Mouse (Mus musculus): Measurements from ENCODE around the gene Grip1. TPM values are rescaled to one million over a fixed set of nuclear protein-coding genes. Genes with fewer than 3 reads are reported as not detected.

Grip1 gene
- total RNA-seq, 2 experiments from 2014 or later, result not detected

DNA sequence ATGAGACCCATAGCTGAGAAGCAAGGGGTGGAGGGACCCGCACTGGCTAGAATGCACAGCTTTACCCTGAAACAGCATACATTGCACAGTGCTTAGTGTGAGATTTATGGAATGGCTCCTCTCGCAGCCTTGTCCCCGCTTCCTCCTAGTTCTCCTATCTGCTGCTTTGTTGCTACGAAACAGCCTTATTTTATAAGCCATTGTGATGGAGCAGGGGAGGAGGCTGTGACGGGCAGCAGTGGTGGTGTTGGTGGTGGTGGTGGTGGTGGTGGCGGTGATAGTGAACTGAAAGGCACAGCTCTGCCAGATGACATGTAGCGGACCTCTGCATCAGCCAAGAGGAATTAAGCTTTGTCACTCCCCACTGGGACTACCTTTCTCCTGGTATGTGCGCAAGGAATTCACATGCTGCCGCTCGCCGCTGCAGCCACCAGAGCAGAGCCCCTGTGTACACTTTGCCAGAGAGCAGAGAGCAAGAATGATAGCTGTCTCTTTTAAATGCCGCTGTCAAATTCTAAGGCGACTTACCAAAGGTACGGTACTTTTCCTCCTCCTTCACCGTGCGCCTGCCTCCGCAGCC, 365.6 kb downstream of the Grip1 start:
- intact Hi-C loops (cut with DNase I), result no loop called here
- no peak for DNase-seq

DNA sequence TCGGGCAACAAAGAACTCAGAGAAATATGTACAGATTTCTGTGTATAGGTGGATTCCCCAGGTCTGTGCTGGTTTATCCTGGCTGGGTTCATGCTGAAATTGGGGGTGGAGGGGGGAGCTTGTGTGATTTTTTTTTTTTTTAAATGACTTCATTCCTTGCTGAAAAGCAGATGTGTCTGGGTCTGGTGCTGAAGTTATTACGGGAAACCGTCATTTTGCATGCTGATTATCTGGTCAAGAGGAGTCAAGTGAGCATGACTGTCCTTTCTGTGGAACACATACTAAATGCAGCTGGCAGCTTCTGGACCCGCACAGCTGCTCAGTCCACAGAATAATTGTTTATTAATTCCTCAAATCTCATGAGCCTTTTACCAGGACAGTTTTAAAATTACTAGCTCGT, 366.1 kb downstream of the Grip1 start:
- DNase-seq, result no peak
- intact Hi-C loops (cut with DNase I), result no loop called here

DNA sequence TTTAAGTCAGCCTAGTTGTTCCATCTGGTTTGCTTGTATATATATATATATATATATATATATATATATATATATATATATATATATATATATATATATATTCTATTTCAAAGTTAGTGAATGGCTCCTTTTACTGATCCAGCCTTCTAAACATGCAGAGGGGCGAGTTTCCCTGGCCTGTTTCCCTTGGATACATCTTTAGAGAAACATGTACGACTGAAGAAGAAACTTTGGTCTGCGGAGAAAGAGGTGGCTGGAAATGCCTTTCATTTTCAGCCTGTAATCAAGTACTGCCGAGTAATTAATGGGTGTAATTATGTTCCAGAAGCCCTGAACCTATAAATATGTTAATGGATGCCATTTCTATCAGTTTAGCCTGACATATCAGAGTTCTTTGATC, 366.8 kb downstream of the Grip1 start:
- intact Hi-C loops (cut with DNase I), result no loop called here
- DNase-seq, result no peak

DNA sequence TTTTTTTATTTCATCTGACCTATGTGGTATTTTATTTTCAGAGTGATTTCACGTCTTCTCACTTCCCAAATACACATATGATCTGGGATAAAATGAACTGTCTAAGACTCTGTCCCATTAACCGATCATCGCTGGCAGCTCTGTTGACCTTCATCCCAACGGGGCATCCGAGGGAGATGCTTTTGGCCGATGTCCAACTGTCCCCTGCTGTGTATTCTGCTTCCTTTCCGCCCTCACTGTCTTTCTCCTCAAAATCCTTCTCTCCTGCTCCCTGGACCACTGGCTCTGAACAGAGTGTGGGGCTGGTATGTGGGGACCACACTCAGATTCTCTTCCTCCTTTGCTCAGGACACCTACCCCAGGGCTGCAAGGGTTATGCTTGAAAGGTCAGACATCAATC, 370.1 kb downstream of the Grip1 start:
- DNase-seq, result no peak
- intact Hi-C loops (cut with DNase I), result no loop called here

DNA sequence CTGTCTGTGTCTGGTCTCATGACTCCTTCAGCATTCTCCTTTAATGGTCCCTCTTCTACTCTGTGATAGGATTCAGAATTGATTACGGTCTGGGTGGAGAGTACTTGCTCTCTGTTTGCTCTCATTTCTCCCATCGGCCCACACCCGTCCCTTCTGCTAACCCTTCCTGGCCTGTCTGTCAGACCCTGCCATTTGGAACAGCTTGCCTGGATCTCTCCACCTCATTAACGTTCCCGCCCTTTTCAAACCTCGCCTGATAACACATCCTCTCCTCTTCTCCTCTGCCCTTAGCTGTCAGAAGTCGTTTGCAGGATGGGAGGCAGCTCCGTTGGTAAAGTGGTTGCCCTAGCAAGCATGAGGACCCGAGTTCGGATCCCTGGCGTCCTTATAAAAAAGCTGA, 370.9 kb downstream of the Grip1 start:
- DNase-seq, result no peak
- intact Hi-C loops (cut with DNase I), result no loop called here

DNA sequence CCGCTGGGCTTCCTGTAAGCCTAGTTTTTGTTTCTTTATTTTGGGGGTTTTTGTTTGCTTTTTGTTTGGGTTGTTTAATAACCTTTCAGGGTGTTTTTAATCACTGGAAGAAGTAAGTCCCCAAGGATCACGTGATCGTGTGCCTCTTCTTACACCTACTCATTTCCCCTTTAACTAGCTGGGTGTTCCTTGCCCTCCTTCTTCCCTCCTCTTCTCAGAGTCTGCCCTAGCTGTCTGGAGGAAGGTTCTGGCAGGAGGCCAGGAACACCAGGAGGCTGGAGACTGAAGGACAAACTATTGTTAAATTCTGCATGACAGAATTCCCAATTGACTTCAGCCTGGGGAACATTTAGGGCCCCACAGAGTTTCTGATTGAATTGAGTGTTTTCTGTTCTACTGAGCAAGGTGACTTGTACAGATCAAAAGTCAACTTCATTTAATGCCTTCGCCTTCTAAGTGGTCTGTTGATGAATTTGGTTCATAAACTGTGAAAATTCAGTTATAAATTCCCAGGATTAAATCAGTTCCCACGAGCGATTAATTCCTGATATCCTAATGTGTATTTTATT, 376.8 kb downstream of the Grip1 start:
- DNase-seq, result no peak

DNA sequence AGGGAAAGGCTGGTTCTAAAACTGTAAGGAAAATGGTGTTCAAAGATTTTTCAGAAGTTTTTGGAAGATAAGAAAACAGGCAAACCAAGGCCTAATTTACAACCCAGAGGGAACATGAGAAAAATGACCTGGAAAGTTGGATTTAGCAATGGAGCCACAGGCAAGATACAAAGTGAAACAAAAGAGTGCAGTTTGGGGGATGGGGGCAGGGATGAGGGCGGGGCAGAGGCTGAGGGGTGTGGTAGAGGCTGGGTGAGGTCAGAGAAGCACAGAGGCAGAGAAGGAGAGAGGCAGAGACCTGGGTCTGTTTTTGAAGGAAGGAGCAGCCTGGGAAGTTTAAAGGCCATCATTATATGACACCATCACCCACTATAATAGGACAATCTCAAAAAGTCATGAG, 377.5 kb downstream of the Grip1 start:
- DNase-seq, result no peak
- intact Hi-C loops (cut with DNase I), result no loop called here

More for the DNA sequence above, 376.8 kb downstream of the Grip1 start:
- intact Hi-C loops (cut with DNase I), result no loop called here

DNA sequence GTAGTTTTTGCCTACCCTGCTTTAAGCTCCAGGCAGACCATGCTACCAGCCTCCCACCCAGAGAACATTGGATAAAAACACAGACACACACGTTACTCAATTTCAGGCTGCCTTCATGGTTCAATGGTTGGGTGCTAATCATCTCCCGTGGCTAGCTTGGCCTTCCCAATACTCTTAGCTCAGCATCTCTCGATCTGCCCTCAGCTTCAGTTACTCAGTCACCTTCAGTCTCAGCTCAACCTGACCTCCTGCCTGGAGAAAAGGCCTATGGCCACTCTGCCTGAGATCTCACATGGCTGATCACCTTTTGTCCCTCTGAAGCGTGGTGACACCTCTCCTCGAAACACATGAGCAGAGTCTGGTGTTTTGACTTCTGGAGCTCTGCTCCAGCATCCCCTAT, 379.7 kb downstream of the Grip1 start:
- DNase-seq, result no peak
- intact Hi-C loops (cut with DNase I), result no loop called here

DNA sequence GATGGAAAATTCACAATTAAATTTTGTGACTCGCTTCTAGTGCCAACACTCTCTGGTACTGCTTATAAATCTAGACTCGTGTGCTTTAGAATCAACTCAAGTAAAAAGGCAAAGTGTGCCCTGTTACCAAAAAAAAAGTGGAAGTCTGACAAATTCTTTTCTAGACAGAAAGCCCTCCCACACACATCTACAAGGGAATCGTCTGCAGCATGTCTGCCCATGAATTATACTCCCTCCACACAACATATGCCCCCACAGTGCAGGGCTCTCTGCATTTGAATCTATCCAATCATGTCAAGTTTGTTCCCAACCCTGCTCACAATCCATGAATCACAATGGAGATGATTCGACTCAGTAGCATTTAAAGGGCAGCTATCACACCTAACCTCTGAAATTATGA, 380.5 kb downstream of the Grip1 start:
- intact Hi-C loops (cut with DNase I), result no loop called here
- DNase-seq, result no peak

DNA sequence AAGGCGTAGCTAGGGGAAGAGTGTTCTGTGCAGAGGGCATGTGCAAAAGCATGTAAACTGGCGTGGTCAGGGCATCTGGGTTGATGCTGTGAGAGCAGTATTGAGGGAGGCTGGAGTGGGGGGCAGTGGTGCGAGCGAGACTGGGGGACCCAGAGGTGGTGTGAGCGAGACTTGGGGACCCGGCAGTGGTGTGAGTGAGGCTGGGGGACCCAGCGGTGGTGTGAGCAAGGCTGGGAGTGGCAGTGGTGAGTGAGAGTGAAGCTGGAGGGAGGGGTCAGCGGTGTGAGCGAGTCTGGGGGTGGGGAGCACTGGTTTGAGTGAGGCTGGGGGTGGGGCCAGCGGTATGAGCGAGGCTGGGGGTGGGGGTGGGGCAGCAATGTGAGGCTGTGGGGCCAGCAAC, 386.0 kb downstream of the Grip1 start:
- intact Hi-C loops (cut with DNase I), result no loop called here
- no peak for DNase-seq

DNA sequence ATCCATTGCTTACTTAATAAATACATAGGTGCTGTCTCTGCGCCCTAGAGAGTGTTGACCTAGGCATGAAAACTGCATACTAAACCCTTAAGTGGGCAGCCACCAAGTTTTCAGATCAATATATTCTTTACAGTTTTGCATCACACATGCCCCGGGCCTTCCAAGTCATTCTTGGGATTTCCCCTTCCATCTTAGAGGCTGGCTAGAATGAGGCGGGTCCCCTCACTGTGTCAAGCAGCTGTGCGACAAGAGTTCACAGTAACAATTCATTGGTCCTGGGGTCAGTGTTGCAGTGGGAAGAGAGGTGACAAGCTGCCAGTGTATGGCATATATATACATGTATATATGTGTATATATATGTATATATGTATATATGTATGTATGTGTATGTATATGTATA, 388.4 kb downstream of the Grip1 start:
- intact Hi-C loops (cut with DNase I), result no loop called here
- no peak for DNase-seq

DNA sequence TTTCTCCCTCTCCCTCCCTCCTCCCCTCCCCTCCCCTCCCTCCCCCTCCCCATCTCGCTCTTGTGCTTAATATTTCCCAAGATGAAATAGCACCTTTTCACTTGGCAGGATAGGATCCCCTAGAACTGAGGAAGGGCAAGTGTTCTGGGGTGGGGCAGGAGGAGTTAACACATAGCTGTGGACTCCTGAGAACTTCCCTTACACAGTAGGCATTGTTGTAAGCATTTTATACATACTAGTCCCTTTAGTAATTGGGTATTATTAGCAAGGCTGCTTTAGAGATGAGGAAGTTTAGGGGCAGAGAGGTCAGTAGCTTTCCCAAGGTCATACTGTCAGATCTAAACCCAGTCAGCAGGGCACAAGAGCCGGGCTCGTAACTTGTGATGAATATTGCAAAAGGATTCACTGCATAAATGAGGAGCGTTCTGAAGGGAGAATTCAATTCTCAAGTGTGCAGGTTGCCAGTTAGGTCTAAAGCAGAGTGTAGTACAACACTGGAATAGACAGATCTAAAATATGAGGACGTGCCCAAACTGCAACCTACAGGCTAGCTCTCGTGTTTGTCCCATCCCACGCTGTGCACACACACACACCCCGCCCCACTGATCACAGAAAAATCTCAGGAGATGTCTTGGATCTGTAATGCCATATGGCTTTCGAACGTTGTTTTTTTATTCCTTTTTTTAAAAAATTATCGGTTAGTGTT, 392.2 kb downstream of the Grip1 start:
- no peak for DNase-seq
- intact Hi-C loops (cut with DNase I), result no loop called here

DNA sequence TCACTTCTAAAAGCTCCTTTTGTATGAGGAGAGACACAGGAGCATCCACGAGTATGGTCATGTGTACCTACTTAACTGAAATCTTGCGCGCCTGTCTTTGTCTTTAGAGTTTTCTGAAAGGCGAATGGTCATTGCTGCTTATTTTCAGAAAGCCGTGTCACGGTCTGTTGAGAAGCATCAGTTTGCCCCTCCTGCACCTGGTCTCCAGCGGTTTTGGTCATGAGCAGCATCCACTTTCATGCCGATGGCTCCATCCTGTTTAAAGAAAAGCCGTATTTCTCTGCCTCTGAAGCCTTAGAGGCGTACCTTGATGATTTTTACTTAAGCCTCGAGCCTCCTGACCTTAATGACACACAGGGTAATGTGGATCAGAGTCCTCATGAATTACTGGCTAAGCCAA, 398.0 kb downstream of the Grip1 start:
- DNase-seq, result no peak
- intact Hi-C loops (cut with DNase I), result no loop called here

DNA sequence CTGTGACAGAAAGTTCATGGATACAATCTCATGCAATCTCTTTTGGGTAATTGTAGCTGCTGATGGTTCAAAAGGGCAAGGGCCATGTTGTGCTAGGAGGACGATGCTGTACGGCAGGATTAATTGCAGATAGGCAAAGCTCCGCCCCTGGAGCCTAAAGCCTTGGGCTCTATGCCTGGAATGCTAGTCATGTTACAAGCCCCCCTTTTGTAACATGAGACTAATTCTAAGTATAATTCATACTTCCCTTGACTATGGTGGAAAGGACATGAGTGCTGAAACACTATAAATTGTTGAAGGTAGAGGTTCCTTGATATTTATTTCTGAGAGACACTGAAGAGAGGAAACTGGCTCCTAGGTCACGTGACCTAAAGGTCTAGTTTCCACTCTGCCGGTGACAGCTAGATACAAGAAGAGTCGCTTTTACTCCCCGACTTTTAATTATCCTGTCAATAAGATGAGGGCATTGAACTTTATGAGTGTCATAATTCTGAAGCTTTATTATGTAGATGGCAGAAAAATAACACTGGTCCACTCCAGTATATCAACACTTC, 399.0 kb downstream of the Grip1 start:
- intact Hi-C loops (cut with DNase I), result no loop called here
- no peak for DNase-seq

DNA sequence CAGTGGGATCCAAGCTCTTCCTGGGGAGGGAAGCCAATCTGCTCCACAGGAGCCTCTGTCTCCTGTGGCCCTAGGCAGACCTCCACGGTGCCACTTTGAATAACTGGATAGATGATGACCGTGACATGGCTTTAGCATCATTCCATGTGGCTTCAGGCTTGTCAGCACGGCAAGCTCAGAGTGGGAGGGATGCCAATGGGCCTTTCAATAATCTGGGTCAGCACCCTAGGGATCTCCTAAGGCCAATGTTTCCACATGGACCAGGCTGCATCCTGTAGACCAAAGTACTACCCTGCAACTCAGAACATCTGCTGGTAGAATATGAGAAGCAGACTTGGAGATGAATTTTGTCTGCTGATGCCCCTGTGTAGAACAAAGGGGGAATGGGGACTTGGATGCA, 414.1 kb downstream of the Grip1 start:
- intact Hi-C loops (cut with DNase I), result no loop called here
- DNase-seq, result peak; percentile 15 to 34

DNA sequence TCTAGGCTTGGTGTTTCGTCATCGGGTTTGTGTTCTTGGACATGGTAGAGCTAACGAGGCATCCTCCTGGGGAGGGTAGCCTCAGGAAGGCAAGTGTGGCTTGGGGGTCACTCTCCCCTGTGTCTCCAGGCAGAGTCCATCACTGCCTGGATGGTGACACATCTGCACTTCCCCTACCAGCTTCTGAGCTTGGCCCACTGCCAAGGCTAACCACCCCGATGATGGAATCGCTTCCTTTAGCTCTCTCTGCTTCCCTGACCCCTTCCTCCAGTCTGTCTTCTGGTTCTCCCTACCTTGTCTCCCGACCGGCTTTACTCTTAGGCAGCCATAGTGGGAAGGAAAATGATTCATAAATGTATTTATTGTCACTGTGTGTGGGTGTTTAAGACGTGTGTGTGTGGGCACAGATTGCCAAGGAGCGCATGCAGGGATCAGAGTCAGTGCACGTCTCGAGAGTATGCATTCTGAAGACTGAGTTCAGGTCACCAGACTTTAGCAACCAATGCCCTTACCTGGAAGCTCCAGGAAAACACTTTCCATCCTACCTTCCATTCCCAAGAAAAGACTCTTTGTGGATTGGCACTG, 415.5 kb downstream of the Grip1 start:
- no peak for DNase-seq
- intact Hi-C loops (cut with DNase I), result no loop called here

DNA sequence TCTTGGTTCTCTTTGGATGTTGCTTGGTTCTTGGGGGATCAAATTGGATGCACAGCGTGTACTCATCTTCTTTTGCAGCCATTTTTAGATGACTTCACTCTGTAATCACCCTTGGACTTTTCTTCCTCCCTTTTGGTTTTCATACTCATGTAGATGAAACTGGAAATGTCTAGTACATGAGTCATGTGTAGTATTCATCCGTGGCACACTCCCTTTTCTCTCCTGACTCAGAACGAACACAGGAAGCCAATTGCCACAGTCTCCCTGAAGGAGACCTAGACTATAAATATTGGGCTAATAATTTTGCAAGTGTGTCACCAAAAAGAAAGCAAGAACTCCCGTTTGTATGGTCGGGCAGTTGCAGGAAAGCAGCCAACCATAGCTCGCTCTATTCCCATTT, 423.1 kb downstream of the Grip1 start:
- intact Hi-C loops (cut with DNase I), result no loop called here
- DNase-seq, result no peak

DNA sequence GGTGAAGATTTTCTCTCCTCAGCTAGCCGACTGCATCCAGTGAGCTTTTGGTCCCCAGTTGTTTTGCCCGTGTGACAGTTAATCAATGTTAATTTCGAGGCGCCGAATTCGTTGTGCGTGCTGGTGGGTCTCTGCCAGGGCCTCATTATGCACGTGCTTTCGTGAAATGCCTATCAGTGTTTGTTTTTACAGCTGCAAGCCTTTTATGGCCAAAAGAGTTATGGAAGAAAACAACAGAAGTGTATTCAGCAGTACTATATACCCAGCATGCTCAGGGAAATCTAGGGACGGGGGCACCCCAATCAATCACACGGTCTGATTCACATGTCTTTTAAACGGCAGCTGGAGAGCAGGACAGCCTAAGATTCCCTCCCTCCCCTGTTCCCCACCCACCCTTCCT, 424.7 kb downstream of the Grip1 start:
- intact Hi-C loops (cut with DNase I), result no loop called here

DNA sequence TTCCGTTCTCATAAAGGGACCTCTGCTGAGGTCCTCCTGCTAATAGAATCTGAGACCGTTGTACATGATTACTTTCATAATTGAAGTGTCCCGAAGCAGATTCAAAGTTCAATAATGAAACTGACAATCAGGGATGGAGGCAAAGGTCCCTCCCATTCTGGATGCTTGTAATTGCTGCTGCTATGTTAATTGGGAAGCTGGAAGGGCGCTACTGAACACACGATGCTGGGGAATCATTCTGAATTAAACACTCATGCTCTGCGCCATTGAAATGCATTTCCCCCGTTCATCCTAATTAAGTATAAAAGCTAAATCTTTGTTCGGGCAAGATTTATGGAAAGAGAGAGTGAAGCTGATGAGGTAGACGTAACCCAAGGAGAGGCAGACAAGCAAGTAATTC, 431.0 kb downstream of the Grip1 start:
- DNase-seq, result no peak
- intact Hi-C loops (cut with DNase I), result no loop called here

More for the DNA sequence above, 424.7 kb downstream of the Grip1 start:
- no peak for DNase-seq

DNA sequence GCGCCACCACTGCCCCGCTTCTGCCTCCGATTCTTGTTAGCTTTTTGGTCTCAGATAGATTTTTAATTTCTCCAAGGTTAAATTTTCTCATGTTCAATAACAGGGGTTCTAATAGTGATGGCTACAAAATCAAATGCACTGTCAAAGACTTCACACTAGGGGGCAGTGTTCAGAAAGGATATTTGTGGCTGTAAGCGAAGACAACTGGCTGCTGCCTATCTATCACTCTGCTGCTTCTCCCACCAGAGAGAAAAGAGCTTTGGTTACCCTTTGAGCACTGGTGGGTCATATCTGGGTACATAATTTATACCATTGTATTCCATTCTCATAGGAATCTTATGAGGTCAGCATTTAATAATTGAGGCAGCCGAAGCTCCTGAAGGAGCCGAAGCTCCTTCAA, 431.9 kb downstream of the Grip1 start:
- intact Hi-C loops (cut with DNase I), result no loop called here
- DNase-seq, result no peak

DNA sequence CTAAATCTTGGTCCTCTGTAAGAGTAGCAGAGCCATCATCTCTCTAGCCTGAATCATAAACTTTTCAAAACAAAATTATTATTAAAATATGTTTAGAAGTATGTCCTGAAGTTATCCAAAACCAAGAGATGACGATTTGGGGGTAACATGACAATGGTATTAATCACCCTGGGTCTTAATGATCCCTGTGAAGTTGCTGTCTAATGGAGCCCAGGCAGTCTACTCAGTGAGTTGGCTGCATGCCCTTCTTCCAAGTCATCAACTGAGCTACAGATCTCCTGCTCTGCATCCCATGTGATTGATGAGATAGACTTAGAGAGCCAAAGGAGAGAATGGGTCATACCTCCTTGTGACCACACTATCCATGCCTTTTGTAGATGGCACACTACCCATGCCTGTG, 433.1 kb downstream of the Grip1 start:
- DNase-seq, result no peak
- intact Hi-C loops (cut with DNase I), result loop anchor here (2.0 kb wide), 1 partner anchor 238 kb away; no protein-coding TSS in a partner anchor

DNA sequence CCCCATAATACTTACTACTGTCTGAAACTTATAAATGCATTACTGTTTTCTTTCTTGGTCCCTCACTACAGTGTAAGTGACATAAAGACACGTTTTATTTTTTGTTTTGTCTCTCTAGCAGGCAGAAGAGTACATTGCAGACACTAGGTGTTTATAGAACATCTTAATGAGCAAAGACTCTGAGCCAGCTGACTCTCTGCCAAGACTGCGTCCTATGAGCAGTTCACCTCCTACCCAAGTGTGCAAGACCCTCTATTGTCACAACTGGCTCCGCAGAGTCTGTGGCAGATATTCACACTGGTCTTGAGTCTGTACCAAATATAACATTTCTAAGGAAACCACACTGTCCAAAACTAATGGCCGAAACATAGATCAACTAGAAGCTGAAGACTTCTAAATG, 449.1 kb downstream of the Grip1 start:
- intact Hi-C loops (cut with DNase I), result no loop called here
- no peak for DNase-seq
